Mouse (Mus musculus) gonadal fat pad, adult 2 months (tissue): ENCODE measurements around the gene Arsa. TPM values are rescaled to one million over a fixed set of nuclear protein-coding genes. Genes with fewer than 3 reads are reported as not detected.
A peak's percentile ranks its signal among the peaks of the same experiment; 100 is the strongest.

ENCODE experiments used
- DNase-seq: peaks from one replicate; pipeline ENCODE4 v3.0.0-alpha.2; 2012; ENCODE audit warnings: low read depth
- polyA plus RNA-seq: library from polyadenylated mRNA; depleted of rRNA; stranded (reverse); fragments of >200 nt; gene quantifications from 2 replicates; pipeline ENCODE4 v1.2.3, GENCODE M21; 2012

Gene Arsa
- polyA plus RNA-seq, 1 experiment: 36.6 TPM

- DNase-seq: no peak
Observed at GRCm38 (mm10) chr15:89496131-89496530, 18.9 kb upstream of the Arsa start.

- no peak for DNase-seq
Observed at GRCm38 (mm10) chr15:89494970-89495369, 17.7 kb upstream of the Arsa start.

GRCm38 (mm10) chr15:89488611-89489117, 11.4 kb upstream of the Arsa start:
- DNase-seq: no peak

- no peak for DNase-seq
Observed at GRCm38 (mm10) chr15:89488182-89488581, 11.0 kb upstream of the Arsa start.

GRCm38 (mm10) chr15:89480584-89480983, 3.4 kb upstream of the Arsa start:
- DNase-seq: peak; percentile 14

GRCm38 (mm10) chr15:89478622-89479021, 1.4 kb upstream of the Arsa start:
- no peak for DNase-seq

GRCm38 (mm10) chr15:89477806-89478205, 581 bp upstream of the Arsa start:
- no peak for DNase-seq

GRCm38 (mm10) chr15:89476475-89476815, 780 bp downstream of the Arsa start:
- no peak for DNase-seq

- peak; percentile 20 for DNase-seq
Observed at GRCm38 (mm10) chr15:89475611-89476474, 1.4 kb downstream of the Arsa start.

- DNase-seq: no peak
Observed at GRCm38 (mm10) chr15:89475293-89475600, 2.0 kb downstream of the Arsa start.

- DNase-seq: no peak
Observed at GRCm38 (mm10) chr15:89474596-89475292, 2.5 kb downstream of the Arsa start.

- no peak for DNase-seq
Observed at GRCm38 (mm10) chr15:89473921-89474320, 3.3 kb downstream of the Arsa start.

GRCm38 (mm10) chr15:89473370-89473769, 3.9 kb downstream of the Arsa start:
- DNase-seq: no peak

- no peak for DNase-seq
Observed at GRCm38 (mm10) chr15:89471476-89471875, 5.7 kb downstream of the Arsa start.

GRCm38 (mm10) chr15:89468577-89468976, 8.6 kb downstream of the Arsa start:
- no peak for DNase-seq

GRCm38 (mm10) chr15:89465052-89465451, 12.2 kb downstream of the Arsa start:
- no peak for DNase-seq

GRCm38 (mm10) chr15:89463334-89464235, 13.6 kb downstream of the Arsa start:
- no peak for DNase-seq

GRCm38 (mm10) chr15:89462176-89462575, 15.0 kb downstream of the Arsa start:
- no peak for DNase-seq

GRCm38 (mm10) chr15:89461321-89461720, 15.9 kb downstream of the Arsa start:
- no peak for DNase-seq

- DNase-seq: no peak
Observed at GRCm38 (mm10) chr15:89460298-89460697, 16.9 kb downstream of the Arsa start.

GRCm38 (mm10) chr15:89459821-89460220, 17.4 kb downstream of the Arsa start:
- no peak for DNase-seq

GRCm38 (mm10) chr15:89458942-89459341, 18.3 kb downstream of the Arsa start:
- no peak for DNase-seq
